Mouse (Mus musculus): ENCODE measurements around the gene Myo16.

GRCm38 (mm10) chr8:10143961-10144360, 9.8 kb upstream of the Myo16 start:
- TF ChIP-seq CTCF (IDR thresholded peaks at IDR 0.05 in 2 of 3, conservative IDR thresholded peaks at IDR 0.05 in 1 of 3; ENCODE audit: control insufficient read depth in 1 of 3, insufficient read depth in 1 of 3, low read depth in 2 of 3, low read length in 3 of 3, poor library complexity in 1 of 3, severe bottlenecking in 1 of 3) = no peak
- TF ChIP-seq GATA1 (IDR thresholded peaks at IDR 0.05; ENCODE audit: low read depth, low read length) = no peak
- TF ChIP-seq MAFK (IDR thresholded peaks at IDR 0.05; ENCODE audit: borderline replicate concordance, low read depth, low read length) = no peak
- no peak for TF ChIP-seq ZNF384 (IDR thresholded peaks at IDR 0.05; ENCODE audit: low read depth, low read length)
- no peak for TF ChIP-seq USF1 (IDR thresholded peaks at IDR 0.05; ENCODE audit: low read depth, low read length)
- no peak for TF ChIP-seq MYC (IDR thresholded peaks at IDR 0.05; ENCODE audit: low read depth, low read length)
- no peak for TF ChIP-seq NELFE (IDR thresholded peaks at IDR 0.05; ENCODE audit: low read depth, low read length)
- no peak for TF ChIP-seq POLR2A (IDR thresholded peaks at IDR 0.05; ENCODE audit: control insufficient read depth in 1 of 2, insufficient read depth in 1 of 2, low read depth in 1 of 2, low read length in 2 of 2, poor library complexity in 1 of 2)
- no peak for TF ChIP-seq NRF1 (IDR thresholded peaks at IDR 0.05; ENCODE audit: insufficient read depth, low read depth, low read length, poor library complexity, severe bottlenecking)
- no peak for TF ChIP-seq ZMIZ1 (IDR thresholded peaks at IDR 0.05; ENCODE audit: low read depth, low read length)
- no peak for TF ChIP-seq POLR2AphosphoS5 (IDR thresholded peaks at IDR 0.05; ENCODE audit: borderline replicate concordance, low read depth, low read length)
- TF ChIP-seq TCF12 (IDR thresholded peaks at IDR 0.05; ENCODE audit: low read depth, low read length) = no peak
- TF ChIP-seq BHLHE40 (IDR thresholded peaks at IDR 0.05; ENCODE audit: borderline replicate concordance, low read depth, low read length) = no peak
